Mouse (Mus musculus) lung, postnatal 36 days (tissue): Measurements from ENCODE around the gene Olfr714.
"Not testable (repeated sequence)": the region's sequence is repeated elsewhere in the genome, so short reads cannot be mapped to it uniquely, and the experiment has no call there.

Source experiments
- DNase-seq: peaks from one replicate; pipeline ENCODE4 v3.0.0; 2022; ENCODE audit warnings: mixed read lengths

The Olfr714 gene

DNA sequence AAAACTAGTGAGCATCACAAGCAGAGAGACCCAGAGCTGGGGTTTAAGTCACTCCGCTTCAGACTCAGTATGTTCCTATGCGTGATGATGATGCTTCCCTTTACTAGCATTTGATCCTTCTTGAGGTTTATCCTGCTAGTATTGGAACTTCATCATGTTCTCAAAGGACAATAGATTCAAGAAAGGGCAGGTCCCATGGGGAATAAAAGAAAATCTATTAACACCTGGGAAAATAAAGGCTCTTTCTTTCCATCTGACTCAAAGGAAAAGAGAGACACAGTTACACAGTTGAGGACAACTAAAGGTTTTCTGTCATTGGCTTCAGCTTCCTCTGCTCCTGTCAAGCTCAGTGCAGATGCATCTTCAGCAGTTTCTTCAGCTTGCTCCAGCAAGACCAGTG lies at the start of gene Olfr714:
Olfr714 (plus strand) TSS at position 301 of the 400 bp plus-strand sequence.
- DNase-seq: no peak

GRCm38 (mm10) chr7:107030874-107031273 lies 39.9 kb upstream of the Olfr714 start, which contains the start of gene Olfr713:
Olfr713 (plus strand) TSS chr7:107031174.
- no peak for DNase-seq

- DNase-seq: no peak
Measured at GRCm38 (mm10) chr7:107039934-107040563, 30.7 kb upstream of the Olfr714 start.

DNA sequence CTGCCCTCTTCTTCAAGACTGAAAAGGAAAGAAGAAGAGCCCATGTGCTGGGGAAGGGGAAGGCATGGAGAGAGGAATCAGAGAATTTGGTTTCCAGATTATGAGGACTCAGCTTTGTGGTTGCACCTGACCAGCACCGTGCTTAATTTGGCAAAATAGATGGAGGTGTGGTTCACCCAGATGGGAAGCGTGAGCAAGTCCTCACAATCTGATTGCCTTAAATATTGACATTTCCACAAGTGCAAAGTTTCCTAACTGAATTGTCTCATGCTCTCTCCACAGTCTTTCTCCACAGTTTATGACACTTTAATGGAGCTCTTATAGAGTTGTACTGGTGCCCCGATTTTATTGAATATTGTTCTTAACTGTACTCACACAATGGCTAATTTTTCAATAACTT lies 27.6 kb upstream of the Olfr714 start:
- DNase-seq: no peak

- peak; percentile 7 for DNase-seq
Measured at GRCm38 (mm10) chr7:107044407-107044806, 26.4 kb upstream of the Olfr714 start.

- DNase-seq: peak; percentile 66
Measured at GRCm38 (mm10) chr7:107045833-107046232, 24.9 kb upstream of the Olfr714 start.

DNA sequence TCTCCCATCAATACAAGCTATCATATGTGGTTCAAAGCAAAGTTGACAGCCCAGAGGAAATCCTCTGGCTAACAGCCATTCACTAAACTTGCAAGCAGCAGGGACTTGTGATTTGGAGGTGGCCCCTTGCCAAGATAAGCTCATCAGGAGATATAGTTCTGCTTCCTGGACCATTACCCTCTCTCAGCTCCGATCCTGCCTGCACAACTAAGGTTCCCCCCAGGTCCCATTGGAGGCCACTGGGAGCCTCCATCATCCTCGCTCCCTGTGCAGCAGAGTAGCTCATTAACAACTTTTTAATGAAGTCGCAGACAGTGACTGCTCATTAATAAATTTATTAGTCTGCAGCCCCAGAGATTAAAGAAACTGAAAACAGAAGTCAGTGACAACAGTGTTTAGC lies 23.2 kb upstream of the Olfr714 start:
- DNase-seq: no peak

DNA sequence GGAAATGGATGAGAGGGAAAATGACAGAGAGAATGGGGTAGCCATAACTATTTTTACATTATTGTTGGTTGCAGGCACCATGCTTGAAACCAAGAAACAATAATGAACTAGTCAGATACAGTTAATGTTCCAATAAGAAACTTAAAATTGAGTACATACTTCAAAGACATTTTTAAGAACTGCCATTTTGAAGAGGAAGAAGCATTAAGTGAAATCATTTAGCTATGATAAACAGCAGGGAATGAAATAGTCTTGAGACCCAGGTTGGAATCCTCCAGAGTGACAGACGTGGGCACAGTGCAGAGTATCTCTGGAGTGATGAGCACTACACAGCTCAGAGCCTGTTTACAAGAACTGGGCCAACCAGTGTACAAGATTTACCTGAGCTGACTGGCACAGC lies 22.1 kb downstream of the Olfr714 start, which contains the start of gene Olfr17:
Olfr17 (plus strand) TSS at position 301 of the 400 bp plus-strand sequence.
- DNase-seq: no peak

- DNase-seq: not testable (repeated sequence)
Measured at GRCm38 (mm10) chr7:107110269-107110668, 39.5 kb downstream of the Olfr714 start, which contains the start of gene Olfr715b. Olfr715b (minus strand) TSS chr7:107110369.
